Mouse (Mus musculus) cerebellum, adult 2 months (tissue): Measurements from ENCODE around the gene Slc25a3.

Source experiments
- CTCF ChIP-seq: fragments of 200-500 bp; IDR thresholded peaks from 2 replicates; pipeline ENCODE4 v1.5.1; 2011; ENCODE audit warnings: low read depth, mild to moderate bottlenecking, control low read depth, low read length, moderate library complexity, borderline replicate concordance; ENCODE audit not compliant: insufficient read depth
- POLR2A ChIP-seq: fragments of 200-500 bp; IDR thresholded peaks from 2 replicates; pipeline ENCODE4 v1.6.1; 2011; ENCODE audit warnings: low read length, control low read depth, borderline replicate concordance; ENCODE audit not compliant: insufficient read depth

GRCm38 (mm10) chr10:91130792-91131191, 6.9 kb upstream of the Slc25a3 start:
- TF ChIP-seq CTCF (no peak), POLR2A (no peak)
